Mouse (Mus musculus) MEL (cell line): Measurements from ENCODE around the gene Ttc39a. TPM values are rescaled to one million over a fixed set of nuclear protein-coding genes. Genes with fewer than 3 reads are reported as not detected.
A peak's percentile ranks its signal among the peaks of the same experiment; 100 is the strongest.

ENCODE experiments used
- DNase-seq: peaks from one replicate; pipeline ENCODE4 v3.0.0; 2011; ENCODE audit warnings: low read depth, low spot score
- H3K27ac ChIP-seq: 2 replicates; pipeline ENCODE4 v1.5.1; 2012; ENCODE audit warnings: low read depth, mild to moderate bottlenecking, control low read depth, low read length, moderate library complexity; ENCODE audit not compliant: control insufficient read depth
- H3K27me3 ChIP-seq, 2 experiments: fragments of 150-350 bp in 1 of 2; sonication (generic) in 1 of 2; 2 replicates each; pipeline ENCODE4 v1.6.1; 2012; ENCODE audit warnings: low read length in 2 of 2, mild to moderate bottlenecking in 2 of 2, improper control_type of control experiment in 1 of 2, moderate library complexity in 1 of 2; ENCODE audit not compliant: insufficient read depth in 2 of 2, control insufficient read depth in 1 of 2
- H3K36me3 ChIP-seq, 2 experiments: 2 replicates each; pipeline ENCODE4 v1.6.1; 2012 to 2014; ENCODE audit warnings: low read length in 2 of 2, improper control_type of control experiment in 1 of 2, inconsistent platforms in 1 of 2, mild to moderate bottlenecking in 1 of 2; ENCODE audit not compliant: insufficient read depth in 2 of 2, control insufficient read depth in 1 of 2
- H3K4me1 ChIP-seq, 2 experiments: fragments of 150-350 bp in 1 of 2; sonication (generic) in 1 of 2; 2 replicates each; pipeline ENCODE4 v1.6.1; 2012; ENCODE audit warnings: low read length in 2 of 2, improper control_type of control experiment in 1 of 2, mild to moderate bottlenecking in 1 of 2; ENCODE audit not compliant: insufficient read depth in 2 of 2, control insufficient read depth in 1 of 2
- H3K4me3 ChIP-seq, 2 experiments: fragments of 150-350 bp in 1 of 2; sonication (generic) in 1 of 2; 2 replicates each; pipeline ENCODE4 v1.5.1; 2012; ENCODE audit warnings: low read depth in 2 of 2, low read length in 2 of 2, mild to moderate bottlenecking in 2 of 2, moderate library complexity in 2 of 2, control low read depth in 1 of 2, improper control_type of control experiment in 1 of 2; ENCODE audit not compliant: control insufficient read depth in 1 of 2, insufficient read depth in 1 of 2
- H3K79me2 ChIP-seq: 2 replicates; pipeline ENCODE4 v1.6.1; 2012; ENCODE audit warnings: mild to moderate bottlenecking, low read length, moderate library complexity; ENCODE audit not compliant: control insufficient read depth, poor library complexity, insufficient read depth
- H3K9ac ChIP-seq: 2 replicates; pipeline ENCODE4 v1.6.1; 2012; ENCODE audit warnings: low read depth, mild to moderate bottlenecking, control low read depth, low read length, moderate library complexity; ENCODE audit not compliant: control insufficient read depth, poor library complexity, severe bottlenecking
- H3K9me3 ChIP-seq: fragments of 150-350 bp; sonication (generic); replicated peaks from 2 replicates; pipeline ENCODE4 v1.6.1; 2012; ENCODE audit warnings: mild to moderate bottlenecking, low read length, improper control_type of control experiment, moderate library complexity; ENCODE audit not compliant: insufficient read depth
- BHLHE40 ChIP-seq: IDR thresholded peaks from 2 replicates; pipeline ENCODE4 v1.6.1; 2012; ENCODE audit warnings: low read depth, mild to moderate bottlenecking, inconsistent platforms, low read length, improper control_type of control experiment, borderline replicate concordance
- CHD1 ChIP-seq: IDR thresholded peaks from 2 replicates; pipeline ENCODE4 v1.6.1; 2012; ENCODE audit warnings: low read depth, mild to moderate bottlenecking, inconsistent platforms, low read length, improper control_type of control experiment
- CHD2 ChIP-seq: IDR thresholded peaks from 2 replicates; pipeline ENCODE4 v1.6.1; 2011; ENCODE audit warnings: low read length, improper control_type of control experiment
- CTCF ChIP-seq, 3 experiments: IDR thresholded peaks in 2 of 3; conservative IDR thresholded peaks in 1 of 3; 2 replicates each; pipeline ENCODE4 v1.5.1; 2011 to 2012; ENCODE audit warnings: low read length in 3 of 3, low read depth in 2 of 3, mild to moderate bottlenecking in 2 of 3, improper control_type of control experiment in 1 of 3, inconsistent platforms in 1 of 3, mixed read lengths in 1 of 3, moderate library complexity in 1 of 3; ENCODE audit not compliant: control insufficient read depth in 1 of 3, insufficient read depth in 1 of 3, poor library complexity in 1 of 3, severe bottlenecking in 1 of 3
- E2F4 ChIP-seq: IDR thresholded peaks from 2 replicates; pipeline ENCODE4 v1.6.1; 2011; ENCODE audit warnings: low read depth, low read length, improper control_type of control experiment, borderline replicate concordance
- ETS1 ChIP-seq: IDR thresholded peaks from 2 replicates; pipeline ENCODE4 v1.6.1; 2012; ENCODE audit warnings: low read depth, mild to moderate bottlenecking, inconsistent platforms, low read length, improper control_type of control experiment, moderate library complexity
- GATA1 ChIP-seq: IDR thresholded peaks from 2 replicates; pipeline ENCODE4 v1.6.1; 2011; ENCODE audit warnings: low read depth, low read length, improper control_type of control experiment
- JUND ChIP-seq: IDR thresholded peaks from 2 replicates; pipeline ENCODE4 v1.6.1; 2011; ENCODE audit warnings: low read depth, mild to moderate bottlenecking, improper control_type of control experiment, low read length
- KAT2A ChIP-seq: conservative IDR thresholded peaks from 2 replicates; pipeline ENCODE4 v1.6.1; 2012; ENCODE audit warnings: low read depth, low read length, improper control_type of control experiment, inconsistent platforms
- MAFK ChIP-seq: IDR thresholded peaks from 2 replicates; pipeline ENCODE4 v1.6.1; 2011; ENCODE audit warnings: low read depth, mild to moderate bottlenecking, low read length, improper control_type of control experiment, borderline replicate concordance
- MAZ ChIP-seq: IDR thresholded peaks from 2 replicates; pipeline ENCODE4 v1.6.1; 2012; ENCODE audit warnings: low read depth, mild to moderate bottlenecking, inconsistent platforms, low read length, improper control_type of control experiment
- MXI1 ChIP-seq: IDR thresholded peaks from 2 replicates; pipeline ENCODE4 v1.6.1; 2011; ENCODE audit warnings: mild to moderate bottlenecking, low read depth, low read length, improper control_type of control experiment
- POLR2A ChIP-seq, 2 experiments: IDR thresholded peaks; 2 replicates each; pipeline ENCODE4 v1.6.1; 2011 to 2012; ENCODE audit warnings: low read length in 2 of 2, mild to moderate bottlenecking in 2 of 2, control low read depth in 1 of 2, improper control_type of control experiment in 1 of 2, low read depth in 1 of 2, moderate library complexity in 1 of 2; ENCODE audit not compliant: control insufficient read depth in 1 of 2, insufficient read depth in 1 of 2, poor library complexity in 1 of 2
- POLR2AphosphoS5 ChIP-seq: IDR thresholded peaks from 2 replicates; pipeline ENCODE4 v1.6.1; 2012; ENCODE audit warnings: low read depth, borderline replicate concordance, mild to moderate bottlenecking, inconsistent platforms, low read length, moderate library complexity, mixed read lengths
- RAD21 ChIP-seq: IDR thresholded peaks from 2 replicates; pipeline ENCODE4 v1.6.1; 2011; ENCODE audit warnings: mild to moderate bottlenecking, low read depth, low read length, improper control_type of control experiment
- RCOR1 ChIP-seq: IDR thresholded peaks from 2 replicates; pipeline ENCODE4 v1.6.1; 2012; ENCODE audit warnings: low read depth, mild to moderate bottlenecking, inconsistent platforms, low read length, improper control_type of control experiment
- SIN3A ChIP-seq: IDR thresholded peaks from 2 replicates; pipeline ENCODE4 v1.6.1; 2012; ENCODE audit warnings: low read length, improper control_type of control experiment, inconsistent platforms
- SMC3 ChIP-seq: IDR thresholded peaks from 2 replicates; pipeline ENCODE4 v1.6.1; 2011; ENCODE audit warnings: low read depth, low read length, improper control_type of control experiment
- TAL1 ChIP-seq: IDR thresholded peaks from 2 replicates; pipeline ENCODE4 v1.6.1; 2012; ENCODE audit warnings: mild to moderate bottlenecking, inconsistent platforms, low read length, moderate library complexity, mixed read lengths
- TBP ChIP-seq: IDR thresholded peaks from 2 replicates; pipeline ENCODE4 v1.8.0; 2011; ENCODE audit warnings: low read depth, low read length, improper control_type of control experiment
- TCF12 ChIP-seq: IDR thresholded peaks from 2 replicates; pipeline ENCODE4 v1.6.1; 2014; ENCODE audit warnings: low read depth, mild to moderate bottlenecking, inconsistent platforms, low read length, improper control_type of control experiment, moderate library complexity
- USF1 ChIP-seq: IDR thresholded peaks from 2 replicates; pipeline ENCODE4 v1.6.1; 2014; ENCODE audit warnings: low read depth, mild to moderate bottlenecking, inconsistent platforms, low read length, improper control_type of control experiment, moderate library complexity
- USF2 ChIP-seq, 2 experiments: IDR thresholded peaks; 2 replicates each; pipeline ENCODE4 v1.6.1; 2011 to 2012; ENCODE audit warnings: improper control_type of control experiment in 2 of 2, low read length in 2 of 2, borderline replicate concordance in 1 of 2, inconsistent platforms in 1 of 2, low read depth in 1 of 2, mild to moderate bottlenecking in 1 of 2; ENCODE audit not compliant: insufficient read depth in 1 of 2
- ZNF384 ChIP-seq: IDR thresholded peaks from 2 replicates; pipeline ENCODE4 v1.6.1; 2012; ENCODE audit warnings: low read depth, mild to moderate bottlenecking, inconsistent platforms, low read length, improper control_type of control experiment
- polyA plus RNA-seq, 2 experiments: library from polyadenylated mRNA; stranded (reverse) in 1 of 2; unstranded in 1 of 2; fragments of >175 nt in 1 of 2; fragments of >200 nt in 1 of 2; gene quantifications; 2 replicates each; pipeline versions ENCODE4 v1.2.1 to v1.2.4; 2012; ENCODE audit warnings: low replicate concordance in 2 of 2, low read depth in 1 of 2; ENCODE audit not compliant: insufficient read length in 2 of 2, insufficient read depth in 1 of 2, missing spikeins in 1 of 2
- total RNA-seq: library from RNA; depleted of rRNA; stranded (reverse); fragments of 300-350 nt; gene quantifications from 2 replicates; pipeline ENCODE4 v1.2.3, GENCODE M21; 2012

Gene Ttc39a
- total and polyA plus RNA-seq, 3 experiments, result 2.8 to 4.2 TPM; not detected in 1

DNA sequence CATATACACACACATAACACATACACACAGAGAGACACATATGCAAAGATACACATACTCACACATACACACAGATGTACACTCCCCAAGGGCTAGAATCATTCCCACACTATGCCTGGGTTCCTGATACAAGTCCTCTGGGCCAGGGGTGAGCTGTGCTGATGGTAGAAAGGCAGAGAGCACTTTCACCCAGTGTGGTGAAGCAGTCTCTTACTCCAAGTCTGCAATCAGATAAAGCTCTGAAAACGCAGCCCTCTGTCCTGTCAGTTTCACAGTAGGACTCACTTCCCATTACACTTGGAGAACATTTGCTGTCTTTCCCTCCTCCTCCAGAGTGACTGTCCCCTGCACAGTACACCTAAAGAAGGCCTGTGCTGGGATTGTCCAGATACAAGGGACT is 20.6 kb downstream of the Ttc39a start:
- no peak overlapping the region for H3K9ac ChIP-seq
- H3K27me3 ChIP-seq, result no peaks in the 10 kb centered on the region

DNA sequence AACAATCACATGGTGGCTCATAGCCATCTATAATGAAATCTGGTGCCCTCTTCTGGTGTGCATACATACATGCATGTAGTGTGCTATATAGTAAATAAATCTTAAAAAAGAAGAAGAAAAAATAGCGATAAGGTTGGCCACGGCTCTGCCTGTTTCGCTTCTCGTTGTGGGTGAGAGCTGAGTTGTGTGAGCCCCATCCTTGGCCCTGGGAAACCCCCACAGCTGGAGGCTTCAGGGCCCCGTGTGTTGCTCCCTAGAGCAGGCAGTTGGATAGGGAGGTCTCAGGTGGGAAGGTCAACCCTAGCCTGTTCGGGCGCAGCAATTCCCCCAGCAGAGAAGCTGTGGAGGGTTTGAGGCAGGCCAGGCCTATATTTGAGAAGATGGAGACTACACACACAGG is 23.8 kb downstream of the Ttc39a start:
- Histone ChIP-seq H3K36me3 (no peaks in the 10 kb centered on the region), H3K4me3 (peak overlapping the region in 1 of 2 experiments; percentile 6; a peak in 2 of 4 replicates), H3K4me1 (peaks cover 0 to 9% of the 10 kb centered on the region in 2 experiments; a peak in 2 of 4 replicates), H3K27me3 (no peaks in the 10 kb centered on the region), H3K27ac (peak overlapping the region; percentile 1; the same call in 1 of the 2 replicates), H3K9me3 (no peaks in the 10 kb centered on the region), H3K79me2 (no peaks in the 10 kb centered on the region), H3K9ac (0 out of 2 replicates have a peak overlapping the region, but pooled peaks have one; percentile 0)
- DNase-seq, result peak; percentile 54
- TF ChIP-seq RCOR1, result no peak
- TF ChIP-seq ZNF384, result 0 out of 2 replicates have a peak, but pooled peaks have one; percentile 30
- no peak for TF ChIP-seq POLR2A (IDR thresholded peaks at IDR 0.05; ENCODE audit: control insufficient read depth in 1 of 2, insufficient read depth in 1 of 2, low read depth in 1 of 2, low read length in 2 of 2, poor library complexity in 1 of 2)
- TF ChIP-seq BHLHE40, result no peak
- no peak for TF ChIP-seq TCF12
- peak; percentile 18; the same call in 1 of the 2 replicates for TF ChIP-seq SMC3
- peak in 2 of 3 experiments; percentile 16 to 35; a peak in 2 of 6 replicates for TF ChIP-seq CTCF (IDR thresholded peaks at IDR 0.05 in 2 of 3, conservative IDR thresholded peaks at IDR 0.05 in 1 of 3; ENCODE audit: control insufficient read depth in 1 of 3, insufficient read depth in 1 of 3, low read depth in 2 of 3, low read length in 3 of 3, poor library complexity in 1 of 3, severe bottlenecking in 1 of 3)

More for the DNA sequence above, 20.6 kb downstream of the Ttc39a start:
- Histone ChIP-seq H3K9me3 (no peaks in the 10 kb centered on the region), H3K79me2 (no peaks in the 10 kb centered on the region), H3K4me1 (peaks cover 0 to 9% of the 10 kb centered on the region in 2 experiments; a peak in 2 of 4 replicates), H3K4me3 (no peak overlapping the region), H3K27ac (no peak overlapping the region), H3K36me3 (no peaks in the 10 kb centered on the region)
- peak; percentile 45 for DNase-seq
- TF ChIP-seq KAT2A (no peak), CHD1 (no peak), POLR2AphosphoS5 (no peak), GATA1 (peak; percentile 67), USF1 (no peak)
- TF ChIP-seq, all 39 proteins: peak for 1

DNA sequence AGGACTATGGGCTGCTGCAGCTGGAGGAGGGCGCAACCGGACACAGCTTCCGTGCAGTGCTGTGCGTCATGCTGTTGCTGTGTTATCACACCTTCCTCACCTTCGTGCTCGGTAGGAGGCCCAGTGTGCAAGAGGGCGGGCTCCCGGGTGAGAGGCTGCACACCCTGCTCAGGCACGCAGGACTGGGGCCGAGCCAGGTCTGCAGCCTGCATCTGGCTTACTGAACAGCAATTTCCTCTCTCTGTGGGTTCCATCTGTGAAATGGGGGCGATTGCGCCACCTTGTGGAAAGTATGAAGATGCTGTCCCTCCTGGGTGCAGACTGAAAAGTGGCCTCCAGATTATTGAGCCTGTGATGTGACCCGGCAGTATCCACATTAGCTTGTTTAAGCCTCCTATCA is 24.4 kb downstream of the Ttc39a start:
- Histone ChIP-seq H3K9ac (0 out of 2 replicates have a peak overlapping the region, but pooled peaks have one; percentile 0), H3K4me1 (peaks cover 0 to 9% of the 10 kb centered on the region in 2 experiments; a peak in 2 of 4 replicates), H3K9me3 (no peaks in the 10 kb centered on the region), H3K27ac (no peak overlapping the region), H3K27me3 (no peaks in the 10 kb centered on the region), H3K79me2 (no peaks in the 10 kb centered on the region), H3K36me3 (no peaks in the 10 kb centered on the region), H3K4me3 (peak overlapping the region in 1 of 2 experiments; percentile 6; a peak in 2 of 4 replicates)
- DNase-seq, result peak; percentile 93
- TF ChIP-seq TCF12, result 0 out of 2 replicates have a peak, but pooled peaks have one; percentile 61
- TF ChIP-seq E2F4, result no peak
- no peak for TF ChIP-seq MAFK
- peak; percentile 47; the same call in 1 of the 2 replicates for TF ChIP-seq MXI1
- peak; percentile 35 for TF ChIP-seq TAL1
- TF ChIP-seq CTCF (IDR thresholded peaks at IDR 0.05 in 2 of 3, conservative IDR thresholded peaks at IDR 0.05 in 1 of 3; ENCODE audit: control insufficient read depth in 1 of 3, insufficient read depth in 1 of 3, low read depth in 2 of 3, low read length in 3 of 3, poor library complexity in 1 of 3, severe bottlenecking in 1 of 3), result peak; percentile 67 to 84 (median 75)
- peak; percentile 51 for TF ChIP-seq ETS1
- peak; percentile 78 for TF ChIP-seq RAD21
- no peak for TF ChIP-seq JUND
- TF ChIP-seq SIN3A, result peak; percentile 66; the same call in 1 of the 2 replicates
- no peak for TF ChIP-seq CHD1
- peak; percentile 65; the same call in 1 of the 2 replicates for TF ChIP-seq MAZ
- no peak for TF ChIP-seq CHD2
- no peak for TF ChIP-seq KAT2A
- TF ChIP-seq TBP, result 0 out of 2 replicates have a peak, but pooled peaks have one; percentile 30
- TF ChIP-seq USF2 (IDR thresholded peaks at IDR 0.05; ENCODE audit: borderline replicate concordance in 1 of 2, insufficient read depth in 1 of 2, low read depth in 1 of 2, low read length in 2 of 2), result no peak
